Mouse (Mus musculus) neutrophil, adult 5-6 weeks (primary cell): ENCODE data around the gene Fzd1. TPM values are rescaled to one million over a fixed set of nuclear protein-coding genes. Genes with fewer than 3 reads are reported as not detected.
A peak's percentile ranks its signal among the peaks of the same experiment; 100 is the strongest.

Experiments
- ATAC-seq: fragments of 151-379, 151-347 bp; 2 replicates; pipeline ENCODE4 v1.8.0; 2017; ENCODE audit warnings: mild to moderate bottlenecking, moderate TSS enrichment; ENCODE audit not compliant: insufficient number of reproducible peaks, poor library complexity, low FRiP score, severe bottlenecking; ENCODE audit errors: extremely low read depth
- total RNA-seq: library from RNA; stranded (forward); fragments of 200-1000 nt; gene quantifications from 2 replicates; pipeline ENCODE4 v1.2.3, GENCODE M21; 2017

Gene Fzd1
- total RNA-seq = 0.12 and 0.35 TPM in 2 replicates

GRCm38 (mm10) chr5:4757902-4758301, at the start of gene Fzd1:
Gene Fzd1 (minus strand): TSS chr5:4758035.
- ATAC-seq = 0 out of 2 replicates have a peak, but pooled peaks have one; percentile 22

DNA sequence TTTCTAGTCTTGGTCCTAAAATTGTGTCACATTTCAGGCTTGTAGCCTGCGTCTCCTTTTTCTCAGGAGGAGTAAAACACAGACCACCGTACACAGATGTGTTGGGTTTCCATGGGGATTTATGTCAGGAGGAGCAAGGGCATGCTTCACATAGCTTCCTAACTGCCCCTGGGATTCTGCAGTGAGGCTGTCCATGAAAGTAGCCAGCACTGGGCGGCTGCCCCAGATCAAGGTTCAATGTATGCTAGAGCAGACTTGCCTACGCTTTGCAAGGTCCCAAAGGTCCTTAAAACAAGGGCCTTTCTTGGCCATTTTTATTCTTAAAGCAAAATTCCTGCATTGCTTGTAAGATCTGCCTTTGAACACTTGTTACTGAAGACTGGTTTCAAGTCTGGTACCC, 47.4 kb upstream of the Fzd1 start:
- no peak for ATAC-seq

- no peak for ATAC-seq
Measured at GRCm38 (mm10) chr5:4803708-4804107, 45.9 kb upstream of the Fzd1 start.

DNA sequence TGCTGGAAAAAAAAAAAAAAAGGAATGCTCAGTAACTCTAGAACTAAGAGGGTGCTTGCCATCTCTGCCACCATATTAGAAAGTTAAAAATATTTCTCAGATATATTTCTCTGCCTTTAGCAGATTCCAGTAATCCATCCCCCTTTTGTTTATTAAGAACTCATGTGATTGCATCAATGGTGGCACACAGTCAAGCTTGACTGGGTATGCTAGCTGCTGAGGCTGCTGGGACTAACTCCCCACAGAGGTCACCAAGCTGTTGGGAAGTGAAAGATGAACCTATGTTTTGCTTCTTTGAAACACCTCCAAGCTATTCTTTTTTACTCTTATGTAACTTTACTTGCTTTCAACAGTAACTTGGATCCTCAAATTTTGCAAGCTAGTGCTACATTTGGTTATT, 44.1 kb upstream of the Fzd1 start:
- ATAC-seq = no peak

- no peak for ATAC-seq
Measured at GRCm38 (mm10) chr5:4801096-4801850, 43.4 kb upstream of the Fzd1 start.

DNA sequence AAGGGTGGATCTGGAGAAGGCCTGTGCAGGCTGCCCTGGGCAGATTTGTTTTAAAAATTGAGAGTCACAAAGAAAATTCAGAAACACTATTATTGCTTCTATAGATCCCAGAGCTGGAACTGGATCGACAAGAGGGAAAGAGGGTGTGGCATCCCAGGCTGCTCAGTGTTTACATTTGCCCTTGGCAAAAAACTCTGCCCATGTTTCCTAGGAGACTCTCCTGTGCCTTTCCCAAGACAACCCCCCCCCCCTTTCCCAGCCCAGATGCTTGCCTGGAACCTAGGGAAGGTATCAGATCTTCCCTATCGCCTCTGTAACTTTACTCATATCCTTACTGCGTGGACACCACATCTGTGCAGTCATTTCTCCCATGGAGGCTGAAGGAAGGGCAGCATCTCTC, 33.4 kb upstream of the Fzd1 start:
- no peak for ATAC-seq

GRCm38 (mm10) chr5:4790265-4790664, 32.4 kb upstream of the Fzd1 start:
- no peak for ATAC-seq

DNA sequence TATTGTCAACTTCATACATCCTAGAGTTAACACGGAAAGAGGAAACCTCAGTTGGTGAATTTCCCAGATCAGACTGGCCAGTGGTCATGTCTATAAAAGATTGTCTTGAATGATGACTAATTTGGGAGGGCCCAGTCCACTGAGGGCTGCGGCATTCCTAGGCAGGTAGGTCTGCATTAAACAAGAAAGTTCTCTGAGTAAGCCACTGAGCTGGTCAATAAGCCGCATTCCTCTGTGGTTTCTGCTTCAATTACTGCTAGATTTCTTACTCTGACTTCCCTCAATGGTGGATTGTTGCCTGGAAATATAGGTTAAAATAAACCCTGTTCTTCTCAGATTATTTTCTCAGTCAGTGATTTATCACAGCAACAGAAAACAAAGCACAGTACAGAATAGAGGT, 30.6 kb upstream of the Fzd1 start:
- ATAC-seq = no peak

- ATAC-seq = no peak
Measured at GRCm38 (mm10) chr5:4786816-4787215, 29.0 kb upstream of the Fzd1 start.

DNA sequence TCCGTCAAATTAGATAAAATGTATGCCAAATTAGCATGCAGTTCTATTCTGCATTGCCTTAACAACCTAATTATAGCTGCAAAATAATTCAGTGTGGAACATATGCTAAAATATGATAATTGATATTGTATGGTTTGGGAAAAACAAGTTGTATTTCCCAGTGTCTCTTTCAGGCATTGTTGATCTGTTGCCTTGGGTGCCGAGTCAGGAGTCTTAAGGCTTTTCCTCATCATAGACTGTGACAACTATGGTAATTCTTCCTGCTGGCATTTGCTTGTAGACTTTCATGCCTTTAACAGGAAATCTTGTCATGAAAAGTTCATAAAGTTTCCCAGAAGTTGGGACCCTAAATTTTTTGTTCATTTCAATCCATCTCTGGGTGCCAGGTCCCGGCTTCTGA, 20.4 kb upstream of the Fzd1 start:
- no peak for ATAC-seq

GRCm38 (mm10) chr5:4776495-4776894, 18.7 kb upstream of the Fzd1 start:
- no peak for ATAC-seq

- ATAC-seq = no peak
Measured at GRCm38 (mm10) chr5:4773090-4773772, 15.4 kb upstream of the Fzd1 start.

GRCm38 (mm10) chr5:4770609-4771008, 12.8 kb upstream of the Fzd1 start:
- ATAC-seq = no peak

DNA sequence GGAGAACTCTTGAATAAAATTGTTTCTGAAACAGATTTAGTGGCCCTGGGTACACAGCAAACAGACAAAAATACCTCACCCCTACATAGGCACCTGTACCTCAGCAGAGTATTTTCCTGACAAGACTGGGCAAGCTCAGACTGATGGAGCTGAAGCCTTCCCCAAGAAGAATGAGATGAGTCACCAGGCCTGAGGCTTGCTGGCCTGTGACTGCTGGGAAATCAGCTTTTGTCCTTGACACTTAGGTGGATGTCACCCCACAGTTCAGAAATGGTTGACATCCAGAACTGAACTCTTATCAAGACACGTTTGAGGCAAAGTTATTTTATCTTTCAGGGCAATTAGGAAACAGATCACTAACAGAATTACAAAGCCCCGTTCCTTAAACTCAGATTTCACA, 10.1 kb upstream of the Fzd1 start:
- no peak for ATAC-seq

DNA sequence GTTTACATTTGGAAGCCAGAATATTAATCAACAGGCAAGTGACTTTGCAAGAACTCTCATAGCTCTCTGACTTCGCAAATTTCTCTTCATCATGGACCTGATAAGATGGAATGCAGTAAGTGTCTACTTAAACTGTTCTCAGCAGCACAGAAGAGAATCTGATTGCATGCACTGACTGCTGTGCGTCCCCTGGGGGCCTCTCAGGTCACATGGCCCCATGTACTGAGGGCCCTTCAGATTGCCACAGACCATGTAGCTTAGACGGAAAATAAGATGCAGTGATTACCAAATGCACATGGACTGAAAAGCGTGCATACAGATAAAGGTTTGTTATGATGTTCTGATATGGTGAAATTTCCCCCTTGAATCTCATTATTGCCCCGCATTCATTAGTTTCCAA, 8.9 kb upstream of the Fzd1 start:
- no peak for ATAC-seq

DNA sequence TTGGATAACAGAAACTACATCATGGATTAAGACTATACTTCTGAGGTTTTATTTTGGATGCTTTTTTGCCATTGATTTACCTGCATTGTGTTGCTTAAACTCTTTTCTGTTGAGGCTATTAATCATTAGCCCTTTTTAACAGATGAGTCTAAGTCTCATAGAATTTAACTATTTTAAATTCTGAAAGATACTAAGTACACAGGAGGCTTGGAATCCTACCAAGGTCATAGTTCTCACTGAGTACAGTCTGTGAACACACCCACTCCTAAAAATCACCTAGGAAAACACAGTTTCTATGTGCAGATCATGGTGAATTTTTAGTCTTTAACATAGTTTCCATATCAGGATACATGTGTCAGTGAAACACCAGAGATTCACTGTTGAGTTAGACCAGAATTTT, 4.1 kb upstream of the Fzd1 start:
- no peak for ATAC-seq

DNA sequence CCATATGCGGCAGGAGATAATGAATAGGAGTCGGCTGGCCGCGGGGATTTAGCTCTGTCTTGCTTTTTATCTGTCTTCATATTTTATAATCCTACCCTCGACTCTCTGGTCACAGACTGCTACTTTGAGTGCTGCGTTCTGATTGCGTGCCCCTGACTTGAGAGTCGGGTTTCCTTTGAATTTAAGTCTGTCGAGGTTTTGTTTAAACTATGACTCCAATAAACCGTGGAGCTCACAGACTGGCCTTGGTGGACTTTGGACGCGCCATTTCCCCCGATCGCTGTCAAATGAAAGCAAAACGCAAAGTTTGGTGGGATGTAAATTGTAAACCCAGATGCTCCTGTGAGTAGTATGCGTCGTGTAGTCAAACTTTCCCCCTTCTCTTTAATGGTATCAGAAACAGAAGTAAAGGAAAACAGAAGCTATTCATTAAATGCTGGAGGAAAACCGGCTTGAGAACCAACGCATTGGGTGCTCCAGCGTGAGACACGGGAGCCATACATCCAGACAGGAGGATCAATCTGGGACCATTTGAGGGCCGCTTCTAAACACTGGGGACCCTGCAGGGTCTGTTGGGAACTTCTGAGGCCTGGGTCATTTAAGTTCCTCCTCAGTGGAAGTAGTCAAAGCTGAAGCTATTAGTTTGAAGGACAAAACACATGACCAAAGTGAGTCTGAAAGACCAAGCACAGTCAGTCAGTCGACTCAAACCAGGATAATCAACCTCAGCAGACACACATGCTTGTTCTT, 671 bp upstream of the Fzd1 start:
- ATAC-seq = no peak

- ATAC-seq = no peak
Measured at GRCm38 (mm10) chr5:4756871-4757711, 744 bp downstream of the Fzd1 start.

- ATAC-seq = no peak
Measured at GRCm38 (mm10) chr5:4756001-4756681, 1.7 kb downstream of the Fzd1 start.
